Mouse (Mus musculus) embryonic facial prominence, embryonic 15.5 days (tissue): Measurements from ENCODE around the gene Hcn1. TPM values are rescaled to one million over a fixed set of nuclear protein-coding genes. Genes with fewer than 3 reads are reported as not detected.

Source experiments
- ATAC-seq: fragments of 200-750 bp; cut with Nextera tagmentation; 2 replicates; pipeline ENCODE4 v1.8.0; 2017; ENCODE audit warnings: low read depth, moderate TSS enrichment; ENCODE audit not compliant: insufficient number of reproducible peaks, low FRiP score, low TSS enrichment
- H3K27ac ChIP-seq: fragments of 300-500 bp; sonication (generic); replicated peaks from 2 replicates; pipeline ENCODE4 v1.5.1; 2015; ENCODE audit warnings: mild to moderate bottlenecking, inconsistent platforms
- H3K27me3 ChIP-seq: fragments of 300-500 bp; sonication (generic); 2 replicates; pipeline ENCODE4 v1.6.1; 2015; ENCODE audit warnings: inconsistent platforms
- H3K36me3 ChIP-seq: fragments of 300-500 bp; sonication (generic); 2 replicates; pipeline ENCODE4 v1.6.1; 2015; ENCODE audit warnings: mild to moderate bottlenecking, inconsistent platforms
- H3K4me1 ChIP-seq: fragments of 300-500 bp; sonication (generic); 2 replicates; pipeline ENCODE4 v1.6.1; 2015; ENCODE audit warnings: inconsistent platforms
- H3K4me2 ChIP-seq: fragments of 300-500 bp; sonication (generic); replicated peaks from 2 replicates; pipeline ENCODE4 v1.6.1; 2015; ENCODE audit warnings: mild to moderate bottlenecking, inconsistent platforms
- H3K4me3 ChIP-seq: fragments of 300-500 bp; sonication (generic); replicated peaks from 2 replicates; pipeline ENCODE4 v1.5.1; 2015; ENCODE audit warnings: mild to moderate bottlenecking, inconsistent platforms
- H3K9ac ChIP-seq: fragments of 300-500 bp; sonication (generic); 2 replicates; pipeline ENCODE4 v1.6.1; 2015; ENCODE audit warnings: inconsistent platforms
- H3K9me3 ChIP-seq: fragments of 300-500 bp; sonication (generic); replicated peaks from 2 replicates; pipeline ENCODE4 v1.6.1; 2016; ENCODE audit warnings: inconsistent platforms
- WGBS: fragments of 180-500 bp; shearing (Covaris S2); methylation state at CpG from one replicate; pipeline ENCODE4 v1.1.7; 2015; 5-methylcytosine and 5-hydroxymethylcytosine counted together
- polyA plus RNA-seq: library from polyadenylated mRNA; unstranded; fragments of >200 nt; fragmentation: Nextera tagmentation; extraction: Ambion mirVana; gene quantifications from 2 replicates; pipeline ENCODE4 v1.2.1, GENCODE M21; 2015

Hcn1 gene
- polyA plus RNA-seq, 1 experiment from 2014 or later, result 0.24 TPM

GRCm38 (mm10) chr13:117801061-117801460, 198.9 kb downstream of the Hcn1 start:
- no peak overlapping the region for H3K4me3 ChIP-seq
- ATAC-seq, result no peak

GRCm38 (mm10) chr13:117827628-117828027, 225.5 kb downstream of the Hcn1 start:
- H3K4me3 ChIP-seq, result no peak overlapping the region
- no peaks in the 10 kb centered on the region for H3K4me1 ChIP-seq
- ATAC-seq, result no peak
- H3K27me3 ChIP-seq, result no peaks in the 10 kb centered on the region
- H3K27ac ChIP-seq, result no peak overlapping the region
- no peaks in the 10 kb centered on the region for H3K9me3 ChIP-seq
- no peak overlapping the region for H3K9ac ChIP-seq
- 69% methylated on average over 5 of the region's 5 CpGs for WGBS
- H3K36me3 ChIP-seq, result no peaks in the 10 kb centered on the region
- no peak overlapping the region for H3K4me2 ChIP-seq

More at GRCm38 (mm10) chr13:117801061-117801460, 198.9 kb downstream of the Hcn1 start:
- Histone ChIP-seq H3K4me1 (no peaks in the 10 kb centered on the region), H3K9ac (no peak overlapping the region), H3K27me3 (no peaks in the 10 kb centered on the region), H3K4me2 (no peak overlapping the region), H3K9me3 (no peaks in the 10 kb centered on the region), H3K36me3 (no peaks in the 10 kb centered on the region), H3K27ac (no peak overlapping the region)

GRCm38 (mm10) chr13:117836658-117837057, 234.5 kb downstream of the Hcn1 start:
- ATAC-seq, result no peak; the same call in 1 of the 2 replicates
- Histone ChIP-seq H3K9me3 (no peaks in the 10 kb centered on the region), H3K4me3 (no peak overlapping the region), H3K9ac (no peak overlapping the region), H3K27ac (no peak overlapping the region), H3K36me3 (no peaks in the 10 kb centered on the region), H3K4me2 (no peak overlapping the region), H3K27me3 (no peaks in the 10 kb centered on the region), H3K4me1 (no peaks in the 10 kb centered on the region)
- 55% methylated on average over 1 of the region's 1 CpGs for WGBS

GRCm38 (mm10) chr13:117838264-117838663, 236.1 kb downstream of the Hcn1 start:
- ATAC-seq, result no peak
- no peaks in the 10 kb centered on the region for H3K36me3 ChIP-seq
- H3K27me3 ChIP-seq, result no peaks in the 10 kb centered on the region
- no peaks in the 10 kb centered on the region for H3K9me3 ChIP-seq
- no peak overlapping the region for H3K4me2 ChIP-seq
- H3K4me1 ChIP-seq, result no peaks in the 10 kb centered on the region
- WGBS, result 89% methylated on average over 7 of the region's 7 CpGs
- H3K27ac ChIP-seq, result no peak overlapping the region
- no peak overlapping the region for H3K4me3 ChIP-seq
- H3K9ac ChIP-seq, result no peak overlapping the region

- Histone ChIP-seq H3K9me3 (no peaks in the 10 kb centered on the region), H3K9ac (no peak overlapping the region), H3K36me3 (no peaks in the 10 kb centered on the region), H3K4me1 (no peaks in the 10 kb centered on the region), H3K27ac (no peak overlapping the region), H3K27me3 (no peaks in the 10 kb centered on the region), H3K4me3 (no peak overlapping the region), H3K4me2 (no peak overlapping the region)
- no peak for ATAC-seq
Observed at GRCm38 (mm10) chr13:117842366-117842765, 240.2 kb downstream of the Hcn1 start.

GRCm38 (mm10) chr13:117847290-117847689, 245.2 kb downstream of the Hcn1 start:
- Histone ChIP-seq H3K4me1 (no peaks in the 10 kb centered on the region), H3K27me3 (no peaks in the 10 kb centered on the region), H3K4me2 (no peak overlapping the region), H3K4me3 (no peak overlapping the region), H3K9me3 (no peaks in the 10 kb centered on the region), H3K36me3 (no peaks in the 10 kb centered on the region), H3K9ac (no peak overlapping the region), H3K27ac (no peak overlapping the region)
- 93% methylated on average over 2 of the region's 2 CpGs for WGBS
- no peak for ATAC-seq

GRCm38 (mm10) chr13:117848757-117849156, 246.6 kb downstream of the Hcn1 start:
- no peaks in the 10 kb centered on the region for H3K36me3 ChIP-seq
- no peaks in the 10 kb centered on the region for H3K4me1 ChIP-seq
- H3K27me3 ChIP-seq, result no peaks in the 10 kb centered on the region
- H3K9me3 ChIP-seq, result no peaks in the 10 kb centered on the region
- H3K4me3 ChIP-seq, result no peak overlapping the region
- H3K4me2 ChIP-seq, result no peak overlapping the region
- H3K9ac ChIP-seq, result no peak overlapping the region
- no peak for ATAC-seq
- WGBS, result 91% methylated on average over 4 of the region's 4 CpGs
- H3K27ac ChIP-seq, result no peak overlapping the region

GRCm38 (mm10) chr13:117851954-117852710, 250.0 kb downstream of the Hcn1 start:
- H3K9ac ChIP-seq, result no peak overlapping the region
- no peak overlapping the region for H3K27ac ChIP-seq
- no peaks in the 10 kb centered on the region for H3K4me1 ChIP-seq
- H3K4me2 ChIP-seq, result no peak overlapping the region
- ATAC-seq, result no peak
- H3K4me3 ChIP-seq, result no peak overlapping the region
- no peaks in the 10 kb centered on the region for H3K27me3 ChIP-seq
- 71% methylated on average over 6 of the region's 6 CpGs for WGBS
- no peaks in the 10 kb centered on the region for H3K9me3 ChIP-seq
- no peaks in the 10 kb centered on the region for H3K36me3 ChIP-seq

GRCm38 (mm10) chr13:117852711-117853051, 250.6 kb downstream of the Hcn1 start:
- no peaks in the 10 kb centered on the region for H3K9me3 ChIP-seq
- no peaks in the 10 kb centered on the region for H3K27me3 ChIP-seq
- no peaks in the 10 kb centered on the region for H3K36me3 ChIP-seq
- no peak overlapping the region for H3K27ac ChIP-seq
- 87% methylated on average over 2 of the region's 2 CpGs for WGBS
- ATAC-seq, result no peak
- no peak overlapping the region for H3K9ac ChIP-seq
- H3K4me2 ChIP-seq, result no peak overlapping the region
- H3K4me3 ChIP-seq, result no peak overlapping the region
- no peaks in the 10 kb centered on the region for H3K4me1 ChIP-seq

GRCm38 (mm10) chr13:117858416-117858815, 256.3 kb downstream of the Hcn1 start:
- no peak overlapping the region for H3K4me3 ChIP-seq
- H3K4me1 ChIP-seq, result no peaks in the 10 kb centered on the region
- H3K9ac ChIP-seq, result no peak overlapping the region
- no peaks in the 10 kb centered on the region for H3K36me3 ChIP-seq
- no peaks in the 10 kb centered on the region for H3K9me3 ChIP-seq
- no peaks in the 10 kb centered on the region for H3K27me3 ChIP-seq
- no peak for ATAC-seq
- no peak overlapping the region for H3K27ac ChIP-seq
- WGBS, result 62% methylated on average over 3 of the region's 3 CpGs
- no peak overlapping the region for H3K4me2 ChIP-seq

GRCm38 (mm10) chr13:117877787-117878186, 275.7 kb downstream of the Hcn1 start:
- H3K9me3 ChIP-seq, result no peaks in the 10 kb centered on the region
- no peaks in the 10 kb centered on the region for H3K36me3 ChIP-seq
- WGBS, result 55% methylated on average over 8 of the region's 8 CpGs
- no peak overlapping the region for H3K9ac ChIP-seq
- H3K4me3 ChIP-seq, result no peak overlapping the region
- no peaks in the 10 kb centered on the region for H3K4me1 ChIP-seq
- H3K27ac ChIP-seq, result no peak overlapping the region
- H3K27me3 ChIP-seq, result no peaks in the 10 kb centered on the region
- H3K4me2 ChIP-seq, result no peak overlapping the region
- no peak for ATAC-seq

GRCm38 (mm10) chr13:117880471-117881225, 278.5 kb downstream of the Hcn1 start:
- Histone ChIP-seq H3K27me3 (no peaks in the 10 kb centered on the region), H3K9me3 (no peaks in the 10 kb centered on the region), H3K27ac (no peak overlapping the region), H3K9ac (no peak overlapping the region), H3K4me2 (no peak overlapping the region), H3K4me1 (no peaks in the 10 kb centered on the region), H3K4me3 (no peak overlapping the region), H3K36me3 (no peaks in the 10 kb centered on the region)
- 44% methylated on average over 4 of the region's 4 CpGs for WGBS
- no peak for ATAC-seq
